Mouse (Mus musculus): ENCODE data around the gene Fuz. TPM values are rescaled to one million over a fixed set of nuclear protein-coding genes. Genes with fewer than 3 reads are reported as not detected.

Gene Fuz
- polyA plus RNA-seq, 1 experiment: 9.8 TPM

- no peak overlapping the region for H3K4me3 ChIP-seq (ENCODE audit: insufficient read depth, poor library complexity, severe bottlenecking)
- no peaks in the 10 kb centered on the region for H3K79me3 ChIP-seq (ENCODE audit: low read depth)
- no peak overlapping the region for H3ac ChIP-seq (ENCODE audit: control insufficient read depth, insufficient read length, low read depth)
- H3K27me3 ChIP-seq (ENCODE audit: control insufficient read depth, insufficient read depth, insufficient read length): no peaks in the 10 kb centered on the region
- H3K79me2 ChIP-seq (ENCODE audit: control insufficient read depth, insufficient read depth): no peaks in the 10 kb centered on the region
- TF ChIP-seq MYOD1 (IDR thresholded peaks at IDR 0.05; ENCODE audit: control insufficient read depth, insufficient read length, low read depth) (no peak), CEBPB (IDR thresholded peaks at IDR 0.05; ENCODE audit: low read depth) (no peak), CTCF (IDR thresholded peaks at IDR 0.05; ENCODE audit: control insufficient read depth, insufficient read depth, insufficient read length) (no peak), FOSL1 (IDR thresholded peaks at IDR 0.05; ENCODE audit: insufficient read depth, low read length, poor library complexity, severe bottlenecking) (no peak), MAX (IDR thresholded peaks at IDR 0.05) (no peak), USF1 (IDR thresholded peaks at IDR 0.05; ENCODE audit: low read depth) (no peak), MYOG (IDR thresholded peaks at IDR 0.05; ENCODE audit: control insufficient read depth, extremely low read depth, insufficient read length) (no peak)
- peaks cover 17% of the 10 kb centered on the region for H3K36me3 ChIP-seq (ENCODE audit: control insufficient read depth, insufficient read depth)
Observed at GRCm38 (mm10) chr7:44901230-44901722, 5.4 kb downstream of the Fuz start.

GRCm38 (mm10) chr7:44905430-44905829 is 9.6 kb downstream of the Fuz start:
- H3K79me3 ChIP-seq (ENCODE audit: low read depth): no peaks in the 10 kb centered on the region
- no peak for TF ChIP-seq FOSL1 (IDR thresholded peaks at IDR 0.05; ENCODE audit: insufficient read depth, low read length, poor library complexity, severe bottlenecking)
- peak; percentile 50 for TF ChIP-seq MYOD1 (IDR thresholded peaks at IDR 0.05; ENCODE audit: control insufficient read depth, insufficient read length, low read depth)
- H3K36me3 ChIP-seq (ENCODE audit: control insufficient read depth, insufficient read depth): peaks cover 34% of the 10 kb centered on the region
- H3K4me3 ChIP-seq (ENCODE audit: insufficient read depth, poor library complexity, severe bottlenecking): no peak overlapping the region
- no peak overlapping the region for H3ac ChIP-seq (ENCODE audit: control insufficient read depth, insufficient read length, low read depth)
- no peaks in the 10 kb centered on the region for H3K27me3 ChIP-seq (ENCODE audit: control insufficient read depth, insufficient read depth, insufficient read length)
- H3K79me2 ChIP-seq (ENCODE audit: control insufficient read depth, insufficient read depth): no peaks in the 10 kb centered on the region

- TF ChIP-seq MYOD1 (IDR thresholded peaks at IDR 0.05; ENCODE audit: control insufficient read depth, insufficient read length, low read depth): peak; percentile 51
- no peak for TF ChIP-seq CTCF (IDR thresholded peaks at IDR 0.05; ENCODE audit: control insufficient read depth, insufficient read depth, insufficient read length)
Observed at GRCm38 (mm10) chr7:44908706-44909476, 13.0 kb downstream of the Fuz start.

GRCm38 (mm10) chr7:44914396-44914795 is 18.5 kb downstream of the Fuz start:
- Histone ChIP-seq H3ac (ENCODE audit: control insufficient read depth, insufficient read length, low read depth) (no peak overlapping the region), H3K79me2 (ENCODE audit: control insufficient read depth, insufficient read depth) (no peaks in the 10 kb centered on the region), H3K4me3 (ENCODE audit: insufficient read depth, poor library complexity, severe bottlenecking) (no peak overlapping the region), H3K36me3 (ENCODE audit: control insufficient read depth, insufficient read depth) (peaks cover 7% of the 10 kb centered on the region), H3K79me3 (ENCODE audit: low read depth) (no peaks in the 10 kb centered on the region), H3K27me3 (ENCODE audit: control insufficient read depth, insufficient read depth, insufficient read length) (no peaks in the 10 kb centered on the region)
- TF ChIP-seq MYOG (IDR thresholded peaks at IDR 0.05; ENCODE audit: control insufficient read depth, extremely low read depth, insufficient read length): no peak

More at GRCm38 (mm10) chr7:44908706-44909476, 13.0 kb downstream of the Fuz start:
- Histone ChIP-seq H3K79me2 (ENCODE audit: control insufficient read depth, insufficient read depth) (no peaks in the 10 kb centered on the region), H3K27me3 (ENCODE audit: control insufficient read depth, insufficient read depth, insufficient read length) (no peaks in the 10 kb centered on the region), H3K36me3 (ENCODE audit: control insufficient read depth, insufficient read depth) (peaks cover 29% of the 10 kb centered on the region), H3ac (ENCODE audit: control insufficient read depth, insufficient read length, low read depth) (peak overlapping the region; percentile 29), H3K79me3 (ENCODE audit: low read depth) (no peaks in the 10 kb centered on the region), H3K4me3 (ENCODE audit: insufficient read depth, poor library complexity, severe bottlenecking) (no peak overlapping the region)

GRCm38 (mm10) chr7:44915314-44915713 is 19.4 kb downstream of the Fuz start:
- no peak overlapping the region for H3K4me3 ChIP-seq (ENCODE audit: insufficient read depth, poor library complexity, severe bottlenecking)

GRCm38 (mm10) chr7:44916191-44916590 is 20.3 kb downstream of the Fuz start:
- Histone ChIP-seq H3K79me3 (ENCODE audit: low read depth) (no peaks in the 10 kb centered on the region), H3K36me3 (ENCODE audit: control insufficient read depth, insufficient read depth) (peaks cover 7% of the 10 kb centered on the region), H3ac (ENCODE audit: control insufficient read depth, insufficient read length, low read depth) (no peak overlapping the region), H3K79me2 (ENCODE audit: control insufficient read depth, insufficient read depth) (no peaks in the 10 kb centered on the region), H3K4me3 (ENCODE audit: insufficient read depth, poor library complexity, severe bottlenecking) (no peak overlapping the region), H3K27me3 (ENCODE audit: control insufficient read depth, insufficient read depth, insufficient read length) (no peaks in the 10 kb centered on the region)
- no peak for TF ChIP-seq CEBPB (IDR thresholded peaks at IDR 0.05; ENCODE audit: low read depth)
- no peak for TF ChIP-seq MYOG (IDR thresholded peaks at IDR 0.05; ENCODE audit: control insufficient read depth, extremely low read depth, insufficient read length)
- no peak for TF ChIP-seq MYOD1 (IDR thresholded peaks at IDR 0.05; ENCODE audit: control insufficient read depth, insufficient read length, low read depth)
- no peak for TF ChIP-seq MAX (IDR thresholded peaks at IDR 0.05)
- TF ChIP-seq CTCF (IDR thresholded peaks at IDR 0.05; ENCODE audit: control insufficient read depth, insufficient read depth, insufficient read length): no peak
- no peak for TF ChIP-seq USF1 (IDR thresholded peaks at IDR 0.05; ENCODE audit: low read depth)
- TF ChIP-seq FOSL1 (IDR thresholded peaks at IDR 0.05; ENCODE audit: insufficient read depth, low read length, poor library complexity, severe bottlenecking): no peak

More at GRCm38 (mm10) chr7:44915314-44915713, 19.4 kb downstream of the Fuz start:
- H3ac ChIP-seq (ENCODE audit: control insufficient read depth, insufficient read length, low read depth): no peak overlapping the region
- H3K79me2 ChIP-seq (ENCODE audit: control insufficient read depth, insufficient read depth): no peaks in the 10 kb centered on the region
- no peaks in the 10 kb centered on the region for H3K79me3 ChIP-seq (ENCODE audit: low read depth)
- TF ChIP-seq CTCF (IDR thresholded peaks at IDR 0.05; ENCODE audit: control insufficient read depth, insufficient read depth, insufficient read length) (no peak), FOSL1 (IDR thresholded peaks at IDR 0.05; ENCODE audit: insufficient read depth, low read length, poor library complexity, severe bottlenecking) (no peak), MAX (IDR thresholded peaks at IDR 0.05) (no peak), CEBPB (IDR thresholded peaks at IDR 0.05; ENCODE audit: low read depth) (no peak), MYOD1 (IDR thresholded peaks at IDR 0.05; ENCODE audit: control insufficient read depth, insufficient read length, low read depth) (no peak), MYOG (IDR thresholded peaks at IDR 0.05; ENCODE audit: control insufficient read depth, extremely low read depth, insufficient read length) (no peak), USF1 (IDR thresholded peaks at IDR 0.05; ENCODE audit: low read depth) (no peak)
- no peaks in the 10 kb centered on the region for H3K27me3 ChIP-seq (ENCODE audit: control insufficient read depth, insufficient read depth, insufficient read length)
- peaks cover 7% of the 10 kb centered on the region for H3K36me3 ChIP-seq (ENCODE audit: control insufficient read depth, insufficient read depth)

Data from C2C12 (cell line).